Mouse (Mus musculus) CD4-positive helper T cell, adult 2 months (primary cell): Measurements from ENCODE around the gene Cux2.

Experiments
- DNase-seq: peaks from one replicate; pipeline ENCODE4 v3.0.0-alpha.2; 2012; ENCODE audit warnings: low read depth, missing footprints, low spot score

Cux2 gene

DNA sequence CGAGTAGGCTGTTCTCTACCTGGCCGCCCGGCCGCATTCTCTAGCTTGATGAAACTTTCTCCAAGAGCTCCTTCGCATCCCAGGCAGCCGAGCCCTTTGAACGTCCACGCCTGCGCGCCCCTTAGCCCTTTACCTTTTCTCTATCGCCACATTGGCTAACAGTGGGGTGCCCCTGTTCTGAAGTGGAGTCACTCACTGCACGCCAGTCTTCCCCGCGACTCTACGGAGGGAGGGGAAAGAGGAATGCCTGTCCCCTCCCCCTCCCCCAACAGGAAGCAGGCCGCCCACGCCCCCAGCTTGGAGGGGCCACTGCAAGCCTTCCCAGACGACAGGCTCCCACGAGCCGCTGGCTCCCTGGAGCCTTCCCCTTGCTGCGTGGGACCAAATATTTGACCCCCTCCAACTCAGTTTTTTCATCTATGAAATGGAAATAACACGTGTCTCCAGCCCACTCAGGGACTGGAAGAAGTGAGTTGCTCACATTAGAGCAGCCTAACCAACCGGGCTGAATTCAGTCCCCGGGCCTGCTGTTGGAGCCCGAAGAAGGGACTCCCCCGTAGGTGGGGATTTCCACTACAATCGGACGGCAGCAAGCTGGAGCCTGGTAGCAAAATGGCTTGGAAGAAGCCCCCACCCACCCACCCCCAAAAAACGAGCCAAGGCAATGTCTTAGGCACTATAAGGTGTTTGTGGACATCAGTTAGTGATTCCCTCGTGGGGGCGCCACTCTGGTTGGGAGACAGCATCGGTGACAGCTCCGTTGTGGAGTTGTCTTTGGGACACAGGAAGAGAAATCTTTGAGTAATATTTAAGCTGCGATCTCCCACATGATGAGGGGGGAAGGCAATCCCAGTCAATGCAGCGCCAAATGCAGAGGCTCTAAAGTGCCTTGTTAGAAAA is 212.2 kb downstream of the Cux2 start, which contains the start of gene Sh2b3:
Gene Sh2b3, minus strand, starts transcription at position 206 of the 900 bp plus-strand sequence.
- DNase-seq = peak; percentile 84

DNA sequence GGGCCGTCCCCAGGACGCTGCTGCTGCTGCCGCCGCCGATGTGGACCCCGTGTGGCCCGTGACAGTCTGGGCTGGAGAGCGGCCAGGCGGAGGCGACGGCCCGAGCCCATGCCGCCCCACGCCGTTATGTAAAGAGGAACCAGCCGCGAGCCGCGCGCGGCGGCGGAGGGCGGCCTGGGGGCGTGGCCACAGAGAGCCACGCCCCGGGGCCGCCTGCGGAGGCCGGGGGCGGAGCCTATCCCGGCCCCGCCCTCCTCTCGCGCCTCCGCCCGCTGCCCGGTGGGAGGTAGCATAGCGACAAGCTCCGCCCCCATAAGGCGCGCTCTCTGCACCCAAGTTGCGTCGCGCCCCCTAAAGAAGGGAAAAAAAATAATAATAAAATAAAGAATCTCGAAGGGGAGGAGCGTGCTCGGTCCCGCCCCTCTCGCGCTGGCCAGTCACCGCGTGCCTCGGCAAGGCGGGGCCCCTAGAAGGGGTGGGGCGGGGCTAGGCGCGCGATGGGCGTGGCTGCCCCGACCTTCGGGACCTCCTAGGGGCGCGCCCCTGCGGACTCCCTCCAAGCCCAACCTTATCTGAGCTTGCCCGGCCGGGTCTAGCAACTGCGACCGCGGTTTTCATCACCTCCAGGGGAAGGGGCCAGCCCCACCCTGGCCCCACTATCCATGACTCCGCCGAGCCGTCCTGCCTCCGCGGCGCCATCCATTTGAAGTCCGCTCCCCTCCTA is 213.0 kb downstream of the Cux2 start:
- DNase-seq = peak; percentile 97

DNA sequence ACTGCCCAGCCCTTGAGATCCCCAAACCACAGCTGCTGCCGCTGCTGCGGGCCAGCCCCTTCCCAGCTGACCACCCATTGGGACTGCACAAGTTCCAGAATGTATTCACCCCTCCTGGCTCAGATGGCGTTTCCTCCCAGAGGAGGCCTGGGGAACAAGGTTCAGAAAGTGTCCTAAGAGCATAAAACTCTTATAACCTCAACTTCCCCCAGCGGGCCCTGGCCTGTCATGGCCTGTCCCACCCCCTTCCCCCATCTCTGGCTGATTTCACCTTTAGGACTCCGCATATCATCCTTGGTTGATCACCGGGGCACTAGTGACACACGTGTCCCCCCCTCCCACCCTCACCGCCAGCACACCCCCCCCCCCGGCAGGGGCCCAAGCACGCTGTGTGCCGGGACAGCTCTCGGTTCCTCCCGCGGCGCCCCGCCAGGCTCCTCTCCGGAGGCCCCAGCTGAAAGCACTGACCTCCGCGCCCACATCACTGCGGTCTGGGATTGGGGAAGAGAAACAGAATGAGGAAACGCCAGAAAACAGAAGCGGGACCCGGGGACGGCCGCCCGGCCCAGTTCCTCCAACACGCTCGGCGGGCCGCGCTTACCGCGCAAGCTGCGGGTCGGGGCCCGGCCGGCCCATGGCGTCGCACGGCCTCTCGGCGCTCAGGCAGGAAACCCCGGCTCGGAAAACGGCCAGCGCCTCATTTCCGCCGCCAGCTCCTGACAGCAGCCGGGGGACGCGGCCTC is 213.8 kb downstream of the Cux2 start:
- no peak for DNase-seq

DNA sequence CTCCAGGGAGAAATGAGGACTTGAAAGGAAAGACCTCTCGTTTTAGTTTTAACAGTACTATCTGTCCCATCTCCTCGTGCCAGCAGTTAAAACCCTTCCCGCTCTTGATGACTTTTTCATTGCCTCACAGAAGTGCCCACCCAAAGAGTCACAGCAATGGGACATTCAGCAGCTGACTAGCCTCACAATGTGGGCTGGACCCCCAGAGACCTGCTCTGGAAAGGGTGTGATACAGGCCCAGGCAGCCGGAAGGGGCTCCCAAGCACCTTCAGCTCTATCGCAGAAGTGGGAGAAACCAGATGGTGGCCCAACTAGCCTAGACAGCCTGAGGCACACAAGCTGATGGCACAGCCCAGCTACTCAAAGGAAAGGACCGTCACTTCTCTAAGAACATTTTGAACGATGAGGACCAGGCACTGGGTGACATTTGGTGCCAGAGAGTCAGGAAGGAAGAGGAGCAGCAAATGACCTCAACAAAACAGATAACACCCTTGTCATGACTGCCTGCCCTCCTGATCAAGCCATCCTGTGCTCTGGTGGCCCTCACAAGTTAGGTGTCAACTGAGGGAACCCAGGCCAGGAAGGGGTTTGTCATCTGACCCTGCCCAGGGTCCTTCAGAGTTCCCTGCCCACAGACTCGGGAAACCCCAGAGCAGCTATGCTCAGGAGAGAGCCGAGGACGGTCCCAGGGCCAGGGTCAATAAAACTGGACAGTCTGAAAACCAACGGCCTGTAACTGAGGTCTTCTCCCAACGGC is 214.7 kb downstream of the Cux2 start:
- no peak for DNase-seq

DNA sequence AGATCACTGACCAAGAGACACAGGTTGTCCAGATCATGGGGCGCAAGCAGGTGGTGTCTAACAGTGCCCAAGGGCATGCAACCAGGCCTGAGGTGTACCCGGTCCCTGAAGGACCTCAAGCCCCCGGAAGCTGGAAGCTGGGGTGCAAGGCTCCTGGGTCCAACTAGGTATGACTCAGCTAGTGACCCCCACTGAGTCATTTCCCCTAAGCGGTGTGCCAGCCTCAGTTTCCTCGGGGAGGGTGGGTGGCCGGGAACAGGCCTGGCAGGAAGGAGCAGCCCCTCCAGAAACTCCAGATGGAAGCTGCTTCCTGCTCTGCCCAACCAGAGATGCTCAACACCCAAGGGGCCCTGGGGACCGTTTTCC is 215.7 kb downstream of the Cux2 start:
- DNase-seq = no peak

DNA sequence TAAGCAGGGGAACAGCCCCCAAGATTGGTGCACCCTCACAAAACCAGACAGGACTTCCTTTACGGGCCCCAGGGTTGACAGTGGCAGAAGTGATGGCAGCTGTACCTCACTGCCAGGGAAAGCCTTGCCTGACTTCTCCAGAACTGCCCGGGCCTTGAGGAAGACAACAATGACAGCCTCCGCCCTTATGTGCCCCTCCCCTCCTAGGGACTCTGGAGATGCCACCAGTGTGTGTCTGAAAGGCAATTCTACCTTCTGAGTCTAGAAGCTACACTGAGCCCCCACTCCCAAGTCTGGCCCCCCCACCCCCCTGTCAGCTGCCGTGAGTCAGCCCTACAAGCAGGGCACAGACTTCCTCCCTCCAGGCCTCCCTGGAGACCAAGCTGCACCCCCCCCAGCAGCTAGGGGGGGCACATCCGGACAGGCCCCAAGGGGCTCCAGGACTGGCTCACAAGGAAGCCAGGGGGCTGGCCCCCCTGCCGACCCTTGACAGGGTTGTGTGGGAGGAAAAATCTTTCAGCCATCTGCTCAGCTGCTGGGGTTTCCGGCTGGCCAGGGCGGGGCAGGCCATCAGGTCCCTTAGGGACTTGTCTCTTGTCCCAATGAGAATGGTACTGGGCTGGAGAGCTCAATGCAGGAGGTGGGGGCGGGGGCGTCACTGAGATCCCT is 216.2 kb downstream of the Cux2 start:
- DNase-seq = peak; percentile 55

DNA sequence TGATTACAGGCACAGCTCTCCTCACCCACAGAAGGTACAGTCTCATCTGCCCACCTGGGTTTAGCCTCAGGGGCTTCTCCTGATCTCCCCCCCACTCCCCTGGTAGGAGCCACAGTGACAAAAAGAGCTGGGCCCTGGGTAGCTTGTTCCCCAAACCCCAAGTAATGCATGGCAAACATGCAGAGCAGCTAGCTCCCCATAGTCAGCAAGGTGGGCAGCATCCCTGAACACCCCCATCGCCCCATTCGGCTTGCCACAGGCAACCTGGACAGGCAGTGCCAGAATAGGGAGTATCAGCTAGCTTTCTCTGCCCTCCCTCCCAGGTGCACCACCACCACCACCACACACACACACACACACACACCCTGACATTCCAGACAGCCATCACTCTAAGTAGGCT is 216.7 kb downstream of the Cux2 start:
- no peak for DNase-seq

DNA sequence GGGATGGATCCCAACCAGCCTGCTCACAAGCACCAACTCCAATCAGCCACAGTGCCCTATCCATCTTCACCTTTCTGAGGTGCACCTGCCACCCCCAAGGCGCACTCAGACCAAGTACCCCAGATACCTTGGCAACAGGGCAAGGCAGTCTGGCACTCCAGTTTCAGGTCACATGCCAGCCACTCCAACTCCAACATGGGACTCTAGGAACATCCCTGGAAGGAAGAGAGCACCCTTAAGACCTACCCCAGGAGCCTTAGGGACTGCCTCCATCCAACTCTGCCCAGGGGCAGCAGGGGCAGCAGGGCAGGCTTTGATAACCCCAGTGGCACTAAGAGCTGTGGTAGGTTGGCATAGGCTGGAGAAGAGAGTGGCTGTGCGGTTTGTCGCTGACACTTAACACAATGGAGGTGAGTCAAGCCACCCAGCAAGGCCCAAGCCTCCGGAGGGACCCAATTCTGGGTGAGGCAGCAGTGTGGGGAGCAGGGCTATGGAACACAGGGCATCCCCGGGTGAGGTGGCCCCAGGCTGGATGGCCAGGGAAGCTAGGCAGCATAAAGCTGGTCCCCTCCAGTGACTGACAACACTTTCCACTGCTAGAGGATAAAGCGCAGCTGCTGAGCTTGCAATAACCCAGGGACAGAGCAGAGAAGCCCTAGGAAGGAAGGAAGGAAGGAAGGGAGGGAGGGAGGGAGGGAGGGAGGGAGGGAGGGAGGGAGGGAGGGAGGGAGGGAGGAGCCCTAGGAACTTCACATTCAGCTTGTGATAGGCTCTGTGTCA is 217.3 kb downstream of the Cux2 start:
- no peak for DNase-seq

DNA sequence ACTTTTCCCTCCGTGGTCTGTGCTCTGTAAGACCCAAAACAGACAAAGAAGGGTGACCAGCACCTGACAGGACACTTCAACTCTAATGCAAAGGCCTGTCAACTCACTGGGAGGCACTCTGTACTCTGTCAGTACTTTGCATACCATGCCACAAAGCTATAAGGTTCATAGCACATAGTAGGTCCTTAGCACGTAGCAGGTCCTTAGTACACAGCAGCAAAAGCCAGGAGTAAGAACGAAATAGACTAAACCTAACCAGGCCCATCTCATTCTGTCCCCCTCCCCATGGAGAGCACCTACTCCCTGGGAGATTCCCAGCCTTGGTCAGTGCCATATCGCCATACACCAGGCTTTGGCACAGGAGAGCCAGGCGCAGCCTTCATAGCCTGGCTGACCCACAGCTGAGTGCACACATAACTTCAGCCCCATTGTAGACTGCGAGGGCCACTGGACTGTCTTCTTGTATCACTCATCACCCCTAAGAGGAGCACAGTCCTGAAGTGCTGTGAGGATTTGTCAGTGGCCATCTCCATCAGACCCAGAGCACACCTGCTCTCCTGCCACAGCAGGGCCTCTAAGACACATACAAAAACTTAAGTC is 218.8 kb downstream of the Cux2 start:
- no peak for DNase-seq

DNA sequence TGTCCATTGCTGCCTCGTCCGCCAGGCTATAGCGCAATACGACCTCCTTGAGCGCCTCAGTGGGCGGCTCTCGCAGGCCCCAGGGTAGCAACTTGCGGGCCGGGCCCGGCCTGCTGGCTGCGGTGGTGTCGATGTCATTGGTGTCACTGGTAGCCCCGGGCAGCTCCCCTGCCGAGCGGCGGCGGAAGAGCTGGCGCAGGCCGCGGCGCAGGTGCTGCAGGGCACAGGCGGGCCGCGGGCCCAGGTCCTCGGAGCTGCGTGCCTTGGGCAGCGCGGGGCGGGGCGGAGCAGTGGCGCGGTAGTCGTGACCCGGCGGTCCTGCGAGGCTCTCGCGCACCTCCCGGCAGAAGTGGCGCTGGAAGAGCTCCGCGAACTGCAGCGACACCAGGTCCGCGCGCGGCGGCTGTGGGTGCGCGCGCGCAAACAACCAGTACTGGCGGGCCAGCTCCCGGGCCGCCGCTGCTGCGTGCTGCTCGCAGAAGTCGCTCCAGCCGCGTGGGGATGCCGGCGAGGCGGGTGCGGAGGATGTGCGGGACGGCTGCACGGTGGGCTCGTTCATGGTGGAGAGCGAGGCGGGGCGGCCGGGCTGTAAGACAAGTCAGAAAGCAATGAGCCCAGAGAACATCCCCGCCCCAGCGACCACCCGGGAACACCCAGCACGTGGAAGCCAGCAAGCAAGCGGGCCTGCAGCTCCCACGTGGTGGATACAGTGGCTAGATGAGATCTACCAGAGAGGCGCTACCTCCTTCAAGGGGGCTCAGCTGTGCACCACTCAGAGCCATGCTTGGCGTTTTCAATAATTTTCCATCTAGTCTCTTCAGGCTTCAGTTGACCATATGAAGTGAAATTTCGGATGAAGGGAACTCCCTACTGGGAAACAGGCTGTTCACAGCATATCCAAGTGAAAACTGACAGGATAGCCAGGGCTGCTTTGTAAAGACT is 221.1 kb downstream of the Cux2 start:
- no peak for DNase-seq

DNA sequence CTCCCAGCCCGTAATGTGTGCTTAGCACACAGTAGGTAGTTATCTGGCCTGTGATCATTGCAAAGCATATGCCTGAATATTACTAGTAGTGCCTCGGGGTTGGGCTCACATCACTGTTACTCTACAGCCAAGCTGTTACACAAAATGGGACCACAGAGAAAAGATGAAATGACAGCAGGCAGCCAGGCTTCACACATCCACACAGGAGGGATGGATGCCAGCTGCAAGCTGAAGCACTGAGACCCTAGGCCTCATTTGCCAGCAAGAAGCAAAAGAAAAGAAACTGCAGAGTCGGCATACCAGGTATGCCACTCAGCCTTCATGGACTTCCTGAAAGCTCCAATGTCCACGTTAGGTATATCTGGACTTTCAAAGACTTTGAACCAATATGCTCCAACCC is 222.0 kb downstream of the Cux2 start:
- no peak for DNase-seq

DNA sequence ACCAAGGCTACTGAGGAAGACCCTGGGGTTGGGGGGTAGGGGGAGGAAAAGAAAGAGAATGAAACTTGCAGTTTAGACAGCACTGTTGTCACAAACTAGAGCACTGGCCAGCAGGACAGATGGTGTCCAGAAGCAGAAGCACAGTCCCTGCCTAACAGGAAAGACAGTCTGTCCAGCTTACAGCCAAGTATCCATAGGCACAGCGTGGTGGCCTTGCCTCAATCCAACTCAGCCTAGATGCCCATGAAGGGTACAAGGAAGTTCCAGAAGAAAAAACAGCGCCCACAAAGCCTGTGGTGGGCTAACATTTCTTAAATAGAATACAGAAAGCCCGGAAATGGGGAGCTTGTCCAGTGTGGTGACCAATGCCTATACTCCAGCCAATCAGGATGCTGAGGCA is 224.3 kb downstream of the Cux2 start:
- DNase-seq = no peak

DNA sequence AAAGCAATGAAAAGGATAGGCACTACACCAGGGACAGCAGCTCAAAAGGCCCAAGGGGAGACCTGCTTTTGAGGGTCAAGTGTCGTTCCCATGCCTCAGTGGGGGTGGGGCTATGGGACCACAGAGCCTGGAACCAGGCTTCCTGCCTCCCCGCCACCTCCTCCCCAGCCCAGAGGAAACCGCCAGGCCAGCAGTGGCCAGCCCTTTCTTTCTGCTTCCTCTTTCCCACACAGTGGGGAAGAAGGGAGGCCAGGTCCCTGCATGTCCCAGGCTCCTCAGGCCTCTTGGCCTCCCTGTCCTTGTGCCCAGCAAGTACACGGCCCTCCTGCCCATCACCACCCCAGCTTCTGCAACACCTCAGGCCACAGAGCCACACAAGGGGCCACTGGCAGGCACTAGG is 225.8 kb downstream of the Cux2 start:
- no peak for DNase-seq

DNA sequence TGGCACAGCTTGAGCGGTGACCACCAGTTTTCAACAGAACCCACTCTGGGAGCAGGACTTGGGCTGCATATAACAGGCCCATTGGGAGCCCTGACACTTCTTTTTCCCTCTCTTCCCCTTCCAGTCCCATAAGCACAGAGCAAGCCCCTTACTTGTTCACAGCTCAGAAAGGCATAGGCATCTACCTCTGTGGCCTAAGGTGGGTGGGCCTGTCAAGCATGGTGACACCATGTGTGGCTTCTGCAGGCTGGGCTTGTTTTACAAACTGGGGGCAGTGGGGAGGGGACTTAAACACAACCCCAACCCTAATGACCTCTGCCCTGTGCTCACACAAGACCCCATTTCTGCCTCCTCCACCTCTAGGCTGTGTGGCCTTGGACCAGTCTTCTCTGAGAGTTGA is 226.2 kb downstream of the Cux2 start:
- no peak for DNase-seq

DNA sequence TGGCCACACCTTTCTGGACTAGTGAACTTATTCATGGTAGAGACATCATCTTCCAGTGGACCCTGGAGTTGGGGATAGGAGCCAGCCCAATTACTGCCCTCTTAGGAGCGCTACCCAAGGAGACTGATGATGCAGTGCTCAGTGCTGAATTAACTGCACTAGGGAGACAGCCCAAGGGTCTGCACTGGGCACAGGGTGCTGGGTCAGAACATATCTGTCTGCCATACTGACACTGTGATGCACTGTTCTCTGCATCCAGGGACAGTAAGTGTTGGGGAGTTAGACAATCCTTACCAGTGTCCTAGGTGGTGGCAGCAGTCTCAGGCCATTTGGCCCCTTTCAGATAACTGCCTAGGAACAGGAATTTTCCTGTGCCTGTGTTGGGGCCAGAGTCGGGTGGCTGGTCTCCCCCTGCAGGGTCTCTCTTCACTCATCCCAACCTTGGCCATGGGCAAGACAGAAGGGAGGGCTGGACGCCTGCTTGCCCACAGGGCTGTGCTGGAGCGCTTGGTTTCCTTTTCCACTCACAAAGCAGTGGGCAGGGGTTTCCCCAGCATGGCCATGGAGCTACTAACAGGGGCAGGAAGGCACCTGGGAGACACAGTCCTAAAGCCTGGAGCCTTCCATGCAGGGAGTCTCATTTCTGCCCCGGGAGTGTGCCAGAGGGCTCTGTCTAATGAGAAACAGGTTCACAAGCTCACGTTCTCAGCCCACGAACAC is 227.0 kb downstream of the Cux2 start:
- DNase-seq = no peak

DNA sequence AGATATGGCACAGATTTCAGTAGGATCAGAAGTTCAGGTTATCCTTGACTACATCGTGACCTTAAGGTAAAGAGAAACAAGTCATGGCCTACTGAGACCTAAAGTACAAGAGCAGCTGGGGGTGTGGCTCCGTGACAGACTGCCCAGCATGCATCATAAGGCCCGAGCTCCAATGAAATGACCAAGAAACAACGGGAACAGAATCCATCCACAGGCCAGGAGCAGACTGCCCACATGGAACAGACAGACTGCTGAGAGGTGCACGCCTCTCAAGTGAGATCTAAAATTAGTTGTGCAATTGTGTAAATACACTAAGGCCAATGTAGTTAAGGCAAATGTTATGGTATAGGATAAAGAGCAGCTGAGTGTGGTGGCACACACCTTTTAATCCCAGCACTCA is 228.3 kb downstream of the Cux2 start:
- no peak for DNase-seq

DNA sequence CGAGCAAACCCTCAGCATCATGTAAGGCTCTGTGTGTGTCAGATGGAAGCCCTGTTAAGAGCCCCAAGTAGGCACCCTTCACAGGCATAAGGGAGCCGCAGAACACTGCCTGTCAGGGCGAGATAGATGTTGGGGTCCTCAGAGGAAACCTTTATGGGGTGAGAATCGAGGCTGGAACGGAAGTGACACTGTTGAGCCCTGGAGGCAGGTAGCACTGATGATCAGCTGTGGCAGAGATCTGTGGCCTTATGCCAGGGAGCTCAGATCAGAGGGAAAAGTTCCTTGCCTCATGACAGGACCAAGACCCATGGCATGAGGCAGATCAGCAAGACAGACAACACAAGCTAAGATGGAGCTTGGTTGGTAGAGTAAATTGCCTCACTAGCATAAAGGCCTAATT is 228.8 kb downstream of the Cux2 start:
- DNase-seq = no peak

DNA sequence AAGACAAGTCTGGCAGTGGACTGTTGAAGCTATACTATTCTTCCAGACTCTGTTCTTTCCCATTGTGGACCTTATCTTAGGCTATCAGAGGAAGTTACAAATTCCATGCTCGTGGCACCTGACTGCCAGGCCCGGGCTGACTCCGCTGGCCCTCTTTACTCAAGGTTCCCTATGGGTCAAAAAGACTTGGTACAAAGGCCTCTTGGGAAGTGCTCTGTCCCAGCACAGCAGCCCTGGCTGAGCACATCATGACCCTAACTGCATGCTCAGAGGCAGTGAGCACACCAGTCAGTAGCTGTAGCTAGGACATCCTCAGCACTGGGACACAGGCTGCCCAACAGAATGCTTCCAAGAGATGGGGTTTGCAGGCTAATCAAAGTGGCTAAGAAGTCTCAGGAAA is 229.2 kb downstream of the Cux2 start:
- DNase-seq = no peak
